Mouse (Mus musculus) liver, postnatal 0 days (tissue): ENCODE results near the gene Fam98c.

Experiments
- CTCF ChIP-seq: sonication (generic); IDR thresholded peaks from 2 replicates; pipeline ENCODE4 v1.5.1; 2016; ENCODE audit warnings: antibody characterized with exemption, low read depth
- EP300 ChIP-seq: IDR thresholded peaks from 2 replicates; pipeline ENCODE4 v1.6.1; 2016; ENCODE audit warnings: antibody characterized with exemption, low read depth, mild to moderate bottlenecking

DNA sequence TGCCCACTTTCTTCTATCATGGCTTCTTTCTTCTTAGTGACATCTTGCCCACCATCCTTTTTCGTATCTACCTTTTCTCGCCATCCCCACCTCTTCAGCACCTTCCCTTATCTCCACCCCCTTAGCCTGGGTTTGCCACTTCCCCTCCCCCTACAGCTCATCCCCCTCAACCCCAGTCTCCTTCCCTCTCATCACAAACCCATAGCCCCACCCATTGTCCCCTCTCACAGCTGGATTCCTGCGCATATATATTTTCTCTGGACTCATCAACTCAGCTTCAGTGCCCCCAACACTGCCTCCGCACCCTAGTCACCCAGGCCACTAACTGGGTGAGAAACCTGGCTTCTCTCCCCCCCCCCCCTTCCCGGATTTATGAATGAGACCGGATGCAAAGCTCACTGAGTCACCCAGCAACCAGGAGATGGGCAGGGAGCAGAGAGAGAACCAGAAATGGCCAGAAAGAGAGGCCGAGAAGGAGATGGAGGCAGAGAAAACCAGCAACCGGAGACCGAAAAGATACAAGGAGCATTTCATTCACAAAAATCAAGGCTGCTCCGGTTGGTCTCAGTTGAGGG lies 12.2 kb upstream of the Fam98c start:
- TF ChIP-seq CTCF (no peak), EP300 (no peak)
